Mouse (Mus musculus) thymus, adult 2 months (tissue): Measurements from ENCODE around the gene Ubr1. TPM values are rescaled to one million over a fixed set of nuclear protein-coding genes. Genes with fewer than 3 reads are reported as not detected.

Experiments used
- DNase-seq: peaks from one replicate; pipeline ENCODE4 v3.0.0; 2021
- H3K27ac ChIP-seq: fragments of 200-500 bp; 2 replicates; pipeline ENCODE4 v1.5.1; 2012; ENCODE audit warnings: low read length, control low read depth; ENCODE audit not compliant: control insufficient read depth, insufficient read depth
- H3K27me3 ChIP-seq: fragments of 200-500 bp; 2 replicates; pipeline ENCODE4 v1.6.1; 2012; ENCODE audit warnings: mild to moderate bottlenecking, low read length, moderate library complexity, mixed read lengths; ENCODE audit not compliant: control insufficient read depth, insufficient read depth
- H3K36me3 ChIP-seq: fragments of 200-500 bp; 2 replicates; pipeline ENCODE4 v1.6.1; 2012; ENCODE audit warnings: mild to moderate bottlenecking, low read length, moderate library complexity; ENCODE audit not compliant: control insufficient read depth, insufficient read depth
- H3K4me1 ChIP-seq: fragments of 200-500 bp; replicated peaks from 2 replicates; pipeline ENCODE4 v1.6.1; 2012; ENCODE audit warnings: low read length; ENCODE audit not compliant: control insufficient read depth, insufficient read depth
- H3K4me3 ChIP-seq: fragments of 200-500 bp; 2 replicates; pipeline ENCODE4 v1.5.1; 2012; ENCODE audit warnings: mild to moderate bottlenecking, low read length, control low read depth, moderate library complexity; ENCODE audit not compliant: control insufficient read depth, insufficient read depth
- CTCF ChIP-seq: fragments of 200-500 bp; IDR thresholded peaks from 2 replicates; pipeline ENCODE4 v1.5.1; 2012; ENCODE audit warnings: mild to moderate bottlenecking, control low read depth, low read length, moderate library complexity, borderline replicate concordance; ENCODE audit not compliant: control insufficient read depth, poor library complexity, insufficient read depth; ENCODE audit errors: extremely low read depth
- POLR2A ChIP-seq: fragments of 200-500 bp; IDR thresholded peaks from 2 replicates; pipeline ENCODE4 v1.6.1; 2012; ENCODE audit warnings: mild to moderate bottlenecking, low read length, control low read depth, moderate library complexity; ENCODE audit not compliant: control insufficient read depth, poor library complexity, insufficient read depth; ENCODE audit errors: extremely low read depth
- WGBS: fragments of 180-500 bp; shearing (Covaris S2); methylation state at CpG from one replicate; pipeline ENCODE4 v1.1.7; 2018; 5-methylcytosine and 5-hydroxymethylcytosine counted together
- polyA plus RNA-seq: library from polyadenylated mRNA; depleted of rRNA; stranded (reverse); fragments of >200 nt; gene quantifications from 2 replicates; pipeline ENCODE4 v1.2.3, GENCODE M21; 2012; rRNA removed

Gene Ubr1
- polyA plus RNA-seq: 58.0 and 60.3 TPM in 2 replicates

GRCm38 (mm10) chr2:120970559-120971080 lies at the start of gene Ubr1:
Ubr1 (minus strand) TSS chr2:120970715.
- Histone ChIP-seq H3K4me1 (peaks cover 4% of the 10 kb centered on the region), H3K27me3 (no peaks in the 10 kb centered on the region), H3K36me3 (no peaks in the 10 kb centered on the region), H3K27ac (peak within 1 kb of the TSS; percentile 81), H3K4me3 (peak within 1 kb of the TSS; percentile 94)
- under 1% methylated on average over 39 of the region's 39 CpGs for WGBS
- peak; percentile 60; the same call in 1 of the 2 replicates for TF ChIP-seq CTCF
- peak; percentile 96 for TF ChIP-seq POLR2A
- DNase-seq: peak; percentile 88

DNA sequence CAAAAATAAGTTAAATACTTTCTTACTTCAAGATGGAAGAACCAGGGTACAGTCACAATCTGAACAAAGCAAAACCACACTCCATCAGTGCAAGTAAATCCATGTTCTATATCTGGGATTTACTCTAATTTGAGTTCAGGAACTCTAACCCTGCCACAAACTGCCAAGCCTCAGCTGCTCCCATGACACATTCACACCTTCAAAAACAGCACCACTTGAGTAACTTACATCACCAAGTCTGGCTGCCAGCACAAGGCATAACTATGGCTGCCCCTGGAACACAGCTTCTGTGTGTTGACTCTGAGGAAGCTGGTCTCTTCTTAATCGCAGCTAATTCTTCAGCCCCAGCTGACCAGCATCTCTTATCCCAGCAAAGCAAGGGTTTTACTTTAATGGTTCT lies 46.6 kb upstream of the Ubr1 start:
- 97% methylated on average over 1 of the region's 1 CpGs for WGBS
- Histone ChIP-seq H3K36me3 (peaks cover 50% of the 10 kb centered on the region), H3K27me3 (no peaks in the 10 kb centered on the region), H3K27ac (no peak overlapping the region), H3K4me1 (no peaks in the 10 kb centered on the region), H3K4me3 (no peak overlapping the region)
- TF ChIP-seq CTCF (no peak), POLR2A (no peak)
- no peak for DNase-seq

GRCm38 (mm10) chr2:121016226-121016625 lies 45.7 kb upstream of the Ubr1 start:
- WGBS: 98% methylated on average over 9 of the region's 9 CpGs
- TF ChIP-seq CTCF (no peak), POLR2A (no peak)
- peaks cover 50% of the 10 kb centered on the region for H3K36me3 ChIP-seq
- no peak overlapping the region for H3K27ac ChIP-seq
- H3K4me3 ChIP-seq: no peak overlapping the region
- no peaks in the 10 kb centered on the region for H3K4me1 ChIP-seq
- no peak for DNase-seq
- H3K27me3 ChIP-seq: no peaks in the 10 kb centered on the region

DNA sequence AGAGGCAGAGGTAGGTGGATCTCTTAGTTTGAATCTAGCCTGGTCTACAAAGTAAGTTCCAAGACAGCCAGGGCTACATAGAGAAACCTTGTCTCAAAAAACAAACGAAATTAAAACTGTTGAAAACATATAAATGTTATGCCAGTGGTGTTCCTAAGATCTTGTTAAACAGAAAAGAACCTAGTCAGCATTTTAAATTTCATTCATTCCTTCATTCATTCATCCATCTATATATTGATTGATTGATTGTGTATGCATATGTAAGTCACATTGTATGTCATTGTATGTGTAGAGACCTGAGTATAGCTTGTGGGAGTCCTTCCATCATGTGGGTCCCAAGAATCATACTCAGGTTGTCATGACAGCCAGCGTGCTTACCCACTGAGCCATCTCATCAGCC lies 45.0 kb upstream of the Ubr1 start:
- no peaks in the 10 kb centered on the region for H3K4me1 ChIP-seq
- no peak for TF ChIP-seq CTCF
- TF ChIP-seq POLR2A: no peak
- H3K27ac ChIP-seq: no peak overlapping the region
- H3K36me3 ChIP-seq: peaks cover 50% of the 10 kb centered on the region
- no peak for DNase-seq
- no peaks in the 10 kb centered on the region for H3K27me3 ChIP-seq
- 93% methylated on average over 2 of the region's 2 CpGs for WGBS
- H3K4me3 ChIP-seq: no peak overlapping the region

GRCm38 (mm10) chr2:121012676-121013075 lies 42.2 kb upstream of the Ubr1 start:
- Histone ChIP-seq H3K36me3 (peaks cover 45% of the 10 kb centered on the region), H3K27me3 (no peaks in the 10 kb centered on the region), H3K4me3 (no peak overlapping the region), H3K4me1 (peaks cover 2% of the 10 kb centered on the region; the same call in 1 of the 2 replicates), H3K27ac (no peak overlapping the region)
- no peak for TF ChIP-seq POLR2A
- no peak for TF ChIP-seq CTCF
- WGBS: 97% methylated on average over 9 of the region's 9 CpGs
- DNase-seq: no peak

GRCm38 (mm10) chr2:121009071-121009677 lies 38.7 kb upstream of the Ubr1 start:
- 16% methylated on average over 5 of the region's 5 CpGs for WGBS
- Histone ChIP-seq H3K27me3 (no peaks in the 10 kb centered on the region), H3K4me3 (peak overlapping the region; percentile 76), H3K36me3 (peaks cover 16% of the 10 kb centered on the region), H3K4me1 (peaks cover 2% of the 10 kb centered on the region; the same call in 1 of the 2 replicates), H3K27ac (no peak overlapping the region; the same call in 1 of the 2 replicates)
- TF ChIP-seq POLR2A: no peak
- TF ChIP-seq CTCF: no peak
- no peak for DNase-seq
